Mouse (Mus musculus) gastrocnemius, postnatal 4 days (tissue): ENCODE results near the gene Phlpp1. TPM values are rescaled to one million over a fixed set of nuclear protein-coding genes. Genes with fewer than 3 reads are reported as not detected.
"Not testable (repeated sequence)": the region's sequence is repeated elsewhere in the genome, so short reads cannot be mapped to it uniquely, and the experiment has no call there.

Experiments used
- DNase-seq, 2 experiments: peaks; one replicate each; pipeline ENCODE4 v3.0.0; 2021 to 2022; ENCODE audit warnings: low spot score in 2 of 2, mixed read lengths in 2 of 2
- total RNA-seq, 2 experiments: library from RNA; stranded (reverse); gene quantifications; 2 replicates each; pipeline ENCODE4 v1.2.3; 2021

Gene Phlpp1
- total RNA-seq, 2 experiments from 2014 or later: 12.7 to 14.3 TPM

DNA sequence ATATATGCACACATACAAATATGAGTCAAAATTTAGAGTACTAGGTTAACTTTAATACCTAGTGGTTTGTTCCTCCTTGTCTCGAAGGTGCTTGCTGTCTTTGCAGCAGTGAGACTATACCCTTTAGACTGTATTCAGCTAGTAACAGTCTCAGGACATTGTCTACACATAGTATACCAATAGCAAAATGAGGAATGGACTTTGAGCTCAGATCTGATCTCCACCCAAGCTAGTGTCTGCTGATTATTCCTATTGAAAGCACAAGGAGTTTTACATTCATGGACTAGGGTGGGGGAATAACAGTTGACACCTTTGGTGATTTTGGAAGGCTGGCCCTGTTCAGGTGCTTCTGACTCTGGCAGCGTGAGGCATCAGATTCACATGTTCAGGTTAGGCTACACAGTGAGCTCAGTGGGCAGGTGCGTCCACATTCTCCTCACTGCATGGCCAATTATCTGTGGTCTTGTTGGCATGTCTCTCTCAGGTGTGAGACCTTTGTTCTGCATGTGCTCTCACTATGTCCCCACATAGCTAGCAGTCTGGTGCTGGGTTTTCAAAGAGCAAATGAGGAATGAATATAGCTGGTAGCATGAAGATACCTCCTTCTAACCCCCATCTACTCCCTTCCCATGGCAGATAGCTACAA is 138.0 kb downstream of the Phlpp1 start:
- no peak for DNase-seq

DNA sequence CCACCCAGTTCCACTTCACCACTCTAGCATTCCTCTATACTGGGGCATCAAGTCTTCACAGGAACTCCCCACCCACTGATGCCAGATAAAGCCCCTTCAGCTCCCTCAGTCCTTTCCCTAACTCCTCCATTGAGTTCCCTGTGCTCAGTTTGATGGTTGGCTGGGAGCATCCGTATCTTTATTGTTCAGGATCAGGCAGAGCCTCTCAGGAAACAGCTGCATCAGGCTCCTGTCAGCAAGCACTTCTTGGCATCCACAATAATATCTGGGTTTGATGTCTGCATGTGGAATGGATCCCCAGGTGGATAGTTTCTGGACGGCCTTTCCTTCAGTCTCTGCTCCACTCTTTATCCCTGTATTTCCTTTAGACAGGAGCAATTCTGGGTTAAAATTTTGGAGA is 138.7 kb downstream of the Phlpp1 start:
- DNase-seq: no peak

DNA sequence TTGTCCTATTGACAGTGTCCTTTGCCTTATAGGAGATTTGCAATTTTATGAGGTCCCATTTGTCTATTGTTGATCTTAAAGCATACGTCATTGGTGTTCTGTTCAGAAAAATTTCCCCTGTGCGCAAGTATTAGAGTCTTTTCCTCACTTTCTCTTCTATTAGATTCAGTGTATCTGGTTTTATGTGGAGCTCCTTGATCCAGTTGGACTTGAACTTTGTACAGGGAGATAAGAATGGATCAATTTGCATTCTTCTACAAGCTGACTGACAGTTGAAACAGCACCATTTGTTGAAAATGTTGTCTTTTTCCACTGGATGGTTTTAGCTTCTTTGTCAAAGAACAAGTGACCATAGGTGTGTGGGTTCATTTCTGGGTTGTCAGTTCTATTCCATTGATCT is 140.3 kb downstream of the Phlpp1 start:
- not testable (repeated sequence) for DNase-seq

DNA sequence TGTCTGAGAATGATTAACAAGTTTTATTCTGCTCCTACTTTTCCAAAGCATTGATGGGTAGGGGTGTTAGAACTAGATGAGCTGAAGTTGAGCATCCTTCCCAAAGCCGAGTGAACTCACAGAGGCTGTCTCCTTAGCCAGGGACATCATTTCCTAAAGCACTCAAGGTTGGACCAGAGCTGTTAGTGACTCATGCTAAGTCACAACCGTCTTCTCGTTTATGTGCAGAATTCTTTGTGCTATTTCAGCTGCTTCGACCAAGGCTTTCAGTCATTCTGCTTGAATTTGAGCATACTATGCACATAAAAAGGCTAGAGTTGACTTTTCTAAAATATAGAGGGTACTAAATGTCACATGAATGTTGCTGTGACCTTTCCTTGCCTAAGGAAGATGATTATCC is 142.9 kb downstream of the Phlpp1 start:
- DNase-seq: no peak

DNA sequence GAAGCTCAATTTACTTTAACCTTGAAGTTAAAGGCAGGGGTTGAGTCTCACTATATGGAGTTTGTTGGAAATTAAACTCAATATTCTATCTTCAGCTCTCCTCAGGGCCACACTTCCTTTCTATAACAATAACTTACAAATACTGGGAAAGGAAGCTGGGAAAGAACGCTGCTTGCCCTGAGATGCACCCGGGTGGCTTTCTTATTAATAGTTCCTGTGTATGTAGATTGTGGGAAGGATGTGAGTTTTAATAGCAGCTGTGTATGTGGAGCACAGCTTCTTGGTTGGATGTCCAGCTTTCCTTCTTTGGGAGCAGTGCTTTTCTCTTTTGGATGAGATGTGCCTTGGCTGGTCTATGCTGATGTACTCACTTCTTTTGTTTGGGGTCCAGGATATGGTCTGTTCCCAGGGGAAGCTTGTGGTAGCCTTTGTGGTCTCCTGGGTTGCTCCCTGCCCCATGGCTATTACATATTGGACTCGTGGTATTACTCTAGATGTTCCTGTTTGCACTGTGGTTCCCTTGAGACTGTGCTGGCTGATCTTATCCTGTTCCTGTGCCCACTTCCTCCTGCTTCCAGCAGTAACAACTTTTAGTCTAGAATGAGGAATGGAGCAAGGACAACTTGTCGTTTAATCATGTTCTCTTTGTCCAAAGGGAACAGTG is 145.2 kb downstream of the Phlpp1 start:
- peak in 1 of 2 experiments; percentile 14 for DNase-seq

DNA sequence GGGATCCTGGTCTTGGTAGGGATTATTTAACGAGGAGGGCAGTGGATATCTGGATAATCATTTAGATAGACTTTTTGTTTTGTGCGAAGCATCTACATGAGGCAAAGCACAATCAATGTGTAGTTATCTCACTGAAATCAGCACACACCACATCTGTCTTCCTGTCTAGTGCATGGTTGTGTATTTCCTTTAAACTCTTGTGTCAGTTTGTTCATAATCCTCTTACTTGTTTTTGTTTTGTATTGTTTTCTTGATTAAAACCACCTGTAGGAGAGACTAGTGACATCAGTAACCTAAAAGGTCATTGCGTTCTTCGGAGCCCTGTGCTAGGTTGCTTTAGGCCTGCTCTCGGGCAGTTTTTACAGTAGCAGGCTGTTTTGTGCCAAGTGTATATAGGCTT is 146.8 kb downstream of the Phlpp1 start:
- DNase-seq: no peak

DNA sequence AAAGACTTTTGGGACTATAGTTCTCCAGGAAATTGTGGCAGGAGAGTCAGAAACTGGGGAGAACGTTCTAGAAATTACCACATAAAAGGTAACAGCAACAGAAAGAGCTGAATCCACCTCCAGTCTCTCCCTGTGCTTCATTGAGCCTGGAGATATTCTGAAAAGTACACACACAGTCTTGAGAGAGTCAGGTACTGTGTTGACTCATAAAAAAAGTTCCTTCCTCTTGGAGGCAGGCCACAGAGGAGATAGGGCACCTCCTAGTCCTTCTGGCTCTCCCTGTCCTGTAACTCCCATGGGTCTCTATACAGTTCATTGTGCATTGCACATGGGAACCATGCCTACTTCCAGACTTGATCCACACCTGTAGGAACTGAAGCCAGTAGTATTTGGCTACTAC is 149.0 kb downstream of the Phlpp1 start:
- no peak for DNase-seq

DNA sequence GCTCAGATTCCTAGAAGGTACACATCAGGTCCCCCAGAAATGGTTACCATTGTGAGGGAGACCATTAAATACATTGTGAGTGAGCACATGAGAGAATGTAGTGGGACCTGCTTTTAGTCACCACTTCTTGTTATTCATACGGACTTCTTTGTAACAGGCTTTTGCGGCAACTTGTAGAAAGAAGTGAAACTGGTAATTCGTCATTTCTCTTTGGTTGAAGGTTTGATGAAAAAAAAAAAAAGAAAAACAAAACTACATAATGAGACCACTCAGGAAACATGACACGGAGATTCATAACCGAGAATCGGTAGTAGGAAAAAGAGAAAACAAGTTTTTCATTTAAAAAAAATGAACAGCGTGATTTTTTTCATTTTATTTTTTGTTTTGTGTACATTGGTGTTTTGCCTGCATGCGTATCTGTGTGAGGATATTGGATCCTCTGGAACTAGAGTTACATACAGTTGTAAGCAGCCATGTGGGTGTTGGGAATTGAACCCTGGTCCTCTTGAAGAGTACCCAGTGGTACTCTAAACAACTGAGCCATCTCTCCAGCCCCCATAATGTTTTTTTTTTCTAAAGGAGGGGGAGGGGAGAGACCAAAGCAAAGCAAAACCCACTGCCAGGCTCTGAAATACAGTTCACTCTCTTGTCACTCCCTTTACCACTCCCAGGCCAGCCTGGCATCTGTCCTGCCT is 150.0 kb downstream of the Phlpp1 start:
- no peak for DNase-seq

DNA sequence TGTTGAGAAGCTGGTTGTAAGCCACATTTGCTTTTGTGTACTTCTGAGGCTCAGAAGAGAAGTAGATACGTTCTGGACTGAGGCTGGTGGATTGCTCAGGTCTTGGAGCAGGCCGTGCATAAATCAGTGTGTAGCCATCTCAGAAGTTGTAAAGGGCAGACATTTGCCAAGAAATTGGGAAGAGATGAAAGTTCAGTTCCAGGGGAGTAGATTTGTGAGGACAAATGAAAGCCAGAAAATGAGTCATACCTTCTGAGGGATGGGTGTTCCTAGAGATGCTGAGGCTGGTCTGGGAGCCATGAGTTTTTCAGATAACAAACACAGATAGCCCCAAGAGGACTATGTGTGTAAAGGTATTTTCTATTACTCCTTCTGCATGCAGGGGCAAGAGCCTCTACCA is 155.1 kb downstream of the Phlpp1 start:
- no peak for DNase-seq

DNA sequence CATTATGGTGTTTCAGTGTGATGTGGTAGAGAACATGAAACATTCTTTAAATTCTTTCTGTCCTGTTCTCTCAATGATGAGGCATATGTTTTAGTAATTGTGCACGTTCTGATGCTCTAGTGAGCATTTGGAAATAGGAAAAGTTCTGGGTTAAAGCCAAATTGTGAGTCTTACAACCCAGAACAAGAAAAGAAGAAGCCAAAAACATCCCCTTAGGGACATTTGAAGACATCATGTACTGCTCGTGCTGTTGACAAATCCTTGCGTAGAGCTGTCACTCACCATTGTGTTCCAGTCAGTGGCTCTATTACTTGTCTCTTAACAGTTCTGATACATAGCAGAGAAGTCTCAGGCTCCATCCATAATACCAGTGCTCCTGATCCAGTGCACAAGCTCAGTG is 170.5 kb downstream of the Phlpp1 start:
- no peak for DNase-seq

DNA sequence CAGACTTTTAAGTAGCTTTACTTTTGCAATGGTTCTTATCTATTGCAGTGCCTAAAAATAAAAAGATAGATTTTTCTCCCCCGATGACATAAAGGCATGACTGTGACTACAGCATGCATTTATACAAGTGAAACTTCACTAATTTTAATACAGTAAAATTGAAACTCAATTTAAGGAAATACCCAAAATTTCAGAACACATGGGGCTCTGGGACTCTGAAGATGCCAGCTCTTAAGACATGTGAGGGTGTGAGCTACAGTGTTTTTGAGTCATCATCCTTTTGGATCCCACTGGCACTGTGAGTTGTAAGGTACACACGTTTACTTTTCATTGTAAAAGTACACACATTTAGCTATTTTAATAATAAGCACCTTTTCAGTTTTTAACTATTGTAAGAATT is 173.7 kb downstream of the Phlpp1 start:
- DNase-seq: no peak

DNA sequence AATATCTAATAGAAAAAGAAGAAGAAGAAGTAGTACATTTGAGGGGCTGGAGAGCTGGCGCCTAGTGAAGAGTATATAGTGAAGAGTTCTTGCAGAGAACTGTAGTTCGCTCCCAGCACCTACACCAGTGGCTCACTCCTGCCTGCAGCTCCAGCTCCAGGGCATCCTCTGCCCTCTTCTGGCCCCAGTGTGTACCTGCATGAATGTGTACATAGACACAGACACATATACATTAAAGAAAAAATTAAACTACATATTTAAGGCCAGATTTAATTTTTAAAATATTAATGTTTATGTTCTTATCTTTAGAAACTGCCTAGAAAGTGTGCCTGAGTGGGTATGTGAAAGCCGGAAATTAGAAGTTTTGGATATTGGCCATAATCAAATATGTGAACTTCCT is 175.2 kb downstream of the Phlpp1 start:
- DNase-seq: no peak

DNA sequence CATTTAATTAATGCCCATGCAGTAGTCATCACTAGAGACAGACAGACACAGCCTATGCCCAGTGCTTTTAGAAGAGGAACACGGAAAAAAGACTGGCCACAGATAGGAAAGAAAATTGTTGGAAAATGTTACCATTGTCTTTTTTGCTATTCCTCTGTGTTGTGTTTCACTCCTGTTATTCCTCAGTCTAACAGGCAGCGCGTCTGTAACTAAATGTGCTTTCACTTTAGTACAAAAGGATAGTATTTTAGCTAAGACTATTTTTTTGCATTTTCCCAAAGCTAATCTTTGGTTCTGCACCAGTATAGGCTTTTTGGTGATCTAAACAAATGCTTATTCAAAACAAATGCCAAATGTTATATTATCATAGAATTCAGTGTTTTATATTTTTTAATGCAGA is 177.6 kb downstream of the Phlpp1 start:
- DNase-seq: no peak

DNA sequence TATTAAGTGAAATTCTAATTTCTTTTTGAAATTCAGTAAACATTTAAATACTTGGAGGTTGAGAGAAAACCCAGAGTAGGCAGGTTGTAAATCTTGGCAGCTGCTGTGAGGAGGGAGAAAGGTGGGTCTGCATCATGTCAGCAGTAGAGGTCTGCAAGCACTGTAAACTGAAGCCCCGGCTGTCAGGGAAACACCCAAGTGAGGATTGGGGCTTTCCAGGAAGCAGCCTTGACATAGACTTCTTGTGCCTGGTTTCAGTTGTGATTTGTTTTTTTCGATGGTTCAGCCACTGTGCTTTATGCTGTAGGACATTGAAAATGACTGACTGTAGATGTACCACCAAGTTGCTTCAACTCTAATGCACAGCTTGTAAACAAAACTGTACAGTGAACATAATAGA is 180.0 kb downstream of the Phlpp1 start:
- no peak for DNase-seq

DNA sequence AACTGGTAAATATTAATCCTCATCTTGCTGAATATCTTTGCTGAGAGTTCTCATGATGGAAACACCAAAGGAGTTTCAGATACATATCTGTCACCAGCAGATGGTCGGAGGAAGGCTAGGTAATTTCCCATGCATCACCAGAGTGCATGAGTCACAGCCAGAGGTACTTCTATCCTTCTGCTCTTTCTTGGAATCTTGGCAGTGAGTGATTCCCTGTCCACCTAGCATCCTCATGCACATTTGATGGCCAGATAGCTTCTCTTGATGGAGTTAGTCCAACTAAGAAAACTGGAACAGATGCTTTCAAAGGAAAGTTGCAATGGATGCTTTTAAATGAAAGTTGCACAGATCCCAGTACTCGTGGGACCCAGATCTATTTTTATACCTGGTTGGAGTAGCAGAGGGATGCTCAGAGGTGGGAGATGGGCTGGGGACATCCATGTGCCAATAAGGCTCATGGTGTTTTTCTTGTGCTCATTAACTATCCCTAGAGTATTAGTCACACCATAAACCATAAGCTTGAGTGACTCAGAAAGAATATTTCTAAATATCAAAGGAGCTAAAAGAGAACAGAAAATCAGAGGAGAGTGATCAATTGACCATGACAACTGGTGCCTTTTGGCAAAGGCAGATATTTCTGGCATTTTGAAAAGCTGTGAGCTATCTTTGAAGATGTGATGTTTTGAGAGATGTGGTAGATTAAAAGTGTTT is 181.4 kb downstream of the Phlpp1 start:
- DNase-seq: no peak

DNA sequence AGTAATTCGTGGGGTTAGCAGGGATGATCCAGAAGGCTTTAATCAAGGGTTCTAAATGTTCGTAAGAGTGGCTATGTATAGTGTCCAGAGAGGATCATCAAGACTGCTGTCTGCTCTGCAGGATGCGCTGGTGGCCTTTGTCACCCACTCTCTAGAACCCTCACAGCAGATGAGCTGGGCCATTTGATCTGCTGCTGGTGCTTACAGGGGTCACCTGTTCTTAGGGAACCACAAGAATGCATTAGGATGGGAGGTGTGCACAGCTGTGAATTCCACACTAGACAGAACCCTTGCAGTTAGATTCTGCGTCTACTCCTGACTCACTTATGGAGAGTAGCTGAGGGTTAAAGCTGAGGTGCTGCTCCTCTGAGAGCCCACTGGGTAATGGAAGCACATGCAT is 182.4 kb downstream of the Phlpp1 start:
- DNase-seq: no peak

DNA sequence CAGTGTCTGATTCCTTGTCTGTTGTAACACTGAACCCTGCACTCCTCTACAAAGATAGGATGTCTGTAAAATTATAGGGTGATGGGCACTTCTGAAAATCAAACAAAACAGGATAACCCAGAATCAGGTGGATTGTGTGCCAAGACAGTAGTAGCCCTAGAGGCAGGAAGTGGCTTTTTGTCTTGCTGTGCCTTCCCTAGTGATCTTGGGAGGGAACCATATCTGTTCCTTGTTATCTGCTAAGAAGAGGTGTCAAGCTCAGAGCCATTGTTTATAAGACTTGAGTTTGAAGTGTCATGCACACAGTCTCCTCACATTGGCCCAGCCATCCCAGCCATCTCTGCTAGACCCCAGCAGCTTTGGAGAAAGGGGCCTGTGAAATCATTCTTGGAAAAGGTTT is 187.9 kb downstream of the Phlpp1 start:
- DNase-seq: no peak

DNA sequence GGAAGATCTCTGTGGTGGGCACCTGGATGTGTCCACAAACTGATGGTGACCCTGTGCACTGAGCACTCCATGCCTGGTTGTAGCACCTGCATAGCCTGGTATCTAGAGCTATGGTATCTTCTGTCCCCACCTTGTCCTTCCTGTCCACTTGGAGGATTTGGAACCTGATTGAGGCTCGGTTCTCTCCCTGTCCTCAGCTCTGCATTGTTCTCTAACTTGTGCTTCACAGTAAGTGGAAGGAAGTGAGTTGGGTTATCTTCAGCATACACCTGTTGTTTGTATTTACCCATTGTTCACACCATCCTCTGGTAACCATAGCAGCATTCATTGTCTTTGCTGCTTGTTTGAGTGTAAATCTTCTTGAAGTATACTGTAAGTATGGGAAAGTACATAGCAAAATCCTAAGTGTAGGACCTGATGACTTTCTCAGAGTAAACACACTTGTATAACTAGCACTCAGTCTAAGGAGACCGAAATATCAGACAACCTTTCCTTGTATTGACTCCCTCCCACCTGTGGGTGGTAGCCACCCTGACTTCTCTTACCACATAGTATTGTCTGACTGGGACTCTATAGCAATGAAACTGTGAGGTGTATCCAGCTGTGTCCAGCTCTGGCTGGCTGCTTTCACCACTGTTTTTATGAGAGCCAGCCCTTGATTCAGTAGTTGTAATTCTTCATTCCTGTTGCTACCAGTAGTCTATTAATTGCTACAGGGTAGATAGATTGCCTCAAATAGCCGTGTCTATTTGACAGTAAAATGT is 191.5 kb downstream of the Phlpp1 start:
- no peak for DNase-seq

DNA sequence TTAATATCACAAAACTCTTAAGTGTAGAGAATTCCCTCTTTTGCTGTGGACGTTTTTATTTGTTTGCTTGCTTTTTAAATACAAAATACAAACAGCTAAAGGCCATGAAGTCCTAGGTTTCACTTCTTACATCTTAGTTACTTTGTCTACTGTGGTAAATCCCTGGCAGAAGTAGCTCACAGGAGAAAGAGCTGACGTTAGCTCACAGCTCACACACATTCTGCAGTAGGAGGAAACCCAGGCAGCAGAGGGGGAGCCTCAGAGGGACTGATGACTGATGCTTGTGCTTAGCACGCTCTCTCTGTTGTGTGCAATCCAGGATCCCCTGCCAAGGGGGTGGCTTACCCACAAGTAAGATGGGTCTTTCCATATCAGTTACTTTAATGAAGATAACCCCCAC is 197.8 kb downstream of the Phlpp1 start:
- DNase-seq: no peak

DNA sequence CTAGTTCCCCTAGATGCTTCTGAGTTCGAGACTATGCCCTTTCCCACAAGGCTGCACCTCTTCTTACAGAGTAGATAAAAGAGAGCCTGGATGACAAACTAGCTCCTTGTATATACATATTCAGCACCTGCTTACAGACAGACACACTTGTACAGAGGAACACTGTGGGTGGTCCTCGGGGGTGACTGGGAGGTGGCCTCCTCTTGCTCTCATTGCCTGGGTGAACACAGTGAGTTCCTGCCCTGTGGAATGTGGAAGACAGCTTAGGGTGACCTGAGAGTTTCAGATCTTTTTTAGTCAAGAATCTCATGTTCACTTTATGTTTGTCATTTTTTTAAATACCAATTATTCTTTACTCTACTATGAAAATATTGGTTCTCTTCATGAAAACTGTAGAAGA is 200.9 kb downstream of the Phlpp1 start:
- DNase-seq: no peak

DNA sequence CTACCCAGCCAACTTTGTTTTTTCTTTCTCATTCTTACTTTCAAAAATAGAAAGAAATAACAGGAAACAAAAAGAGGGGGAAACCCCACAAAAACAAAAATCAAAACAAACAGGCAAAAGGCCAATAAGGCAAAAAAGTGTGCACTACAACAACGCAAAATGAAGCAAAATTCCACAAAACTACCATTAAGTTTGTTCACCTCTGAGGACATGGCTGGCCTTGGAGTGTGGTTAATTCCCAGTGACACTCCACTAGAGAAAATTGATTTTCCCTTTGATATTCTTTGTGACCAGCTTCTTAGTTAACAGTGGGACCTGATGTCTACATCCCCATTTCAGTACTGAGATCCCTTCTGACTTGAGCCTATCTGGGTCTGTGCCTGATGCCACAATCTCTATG is 202.1 kb downstream of the Phlpp1 start:
- no peak for DNase-seq
